Mouse (Mus musculus) liver, embryonic 13.5 days (tissue): ENCODE data around the gene Xlr. TPM values are rescaled to one million over a fixed set of nuclear protein-coding genes. Genes with fewer than 3 reads are reported as not detected.
"Not testable (repeated sequence)": the region's sequence is repeated elsewhere in the genome, so short reads cannot be mapped to it uniquely, and the experiment has no call there.

ENCODE experiments used
- ATAC-seq: fragments of 200-750 bp; cut with Nextera tagmentation; 2 replicates; pipeline ENCODE4 v1.8.0; 2017; ENCODE audit warnings: low read depth, mild to moderate bottlenecking, moderate number of reproducible peaks, moderate library complexity
- DNase-seq: peaks from one replicate; pipeline ENCODE4 v3.0.0; 2022
- H3K27ac ChIP-seq: fragments of 300-500 bp; sonication (generic); 2 replicates; pipeline ENCODE4 v1.5.1; 2015; ENCODE audit warnings: moderate library complexity, mild to moderate bottlenecking, inconsistent platforms
- H3K27me3 ChIP-seq: fragments of 300-500 bp; sonication (generic); 2 replicates; pipeline ENCODE4 v1.6.1; 2015; ENCODE audit warnings: mild to moderate bottlenecking, inconsistent platforms
- H3K36me3 ChIP-seq: fragments of 300-500 bp; sonication (generic); 2 replicates; pipeline ENCODE4 v1.6.1; 2015; ENCODE audit warnings: mild to moderate bottlenecking, inconsistent platforms
- H3K4me1 ChIP-seq: fragments of 300-500 bp; sonication (generic); replicated peaks from 2 replicates; pipeline ENCODE4 v1.6.1; 2015; ENCODE audit warnings: inconsistent platforms
- H3K4me2 ChIP-seq: fragments of 300-500 bp; sonication (generic); 2 replicates; pipeline ENCODE4 v1.6.1; 2015; ENCODE audit warnings: inconsistent platforms, mild to moderate bottlenecking, moderate library complexity
- H3K4me3 ChIP-seq: fragments of 300-500 bp; sonication (generic); replicated peaks from 2 replicates; pipeline ENCODE4 v1.5.1; 2015; ENCODE audit warnings: mild to moderate bottlenecking, inconsistent platforms
- H3K9ac ChIP-seq: fragments of 300-500 bp; sonication (generic); 2 replicates; pipeline ENCODE4 v1.6.1; 2015; ENCODE audit warnings: mild to moderate bottlenecking, inconsistent platforms
- H3K9me3 ChIP-seq: fragments of 300-500 bp; sonication (generic); replicated peaks from 2 replicates; pipeline ENCODE4 v1.6.1; 2016; ENCODE audit warnings: inconsistent platforms
- WGBS: fragments of 180-500 bp; shearing (Covaris S2); methylation state at CpG from one replicate; pipeline ENCODE4 v1.1.7; 2015; ENCODE audit not compliant: insufficient replicate concordance; 5-methylcytosine and 5-hydroxymethylcytosine counted together
- polyA plus RNA-seq: library from polyadenylated mRNA; unstranded; fragments of >200 nt; fragmentation: Nextera tagmentation; extraction: Ambion mirVana; gene quantifications from 2 replicates; pipeline ENCODE4 v1.2.1, GENCODE M21; 2015

Gene Xlr
- 2.3 and 2.5 TPM in 2 replicates for polyA plus RNA-seq

- DNase-seq, H3K9ac ChIP-seq, H3K36me3 ChIP-seq, H3K27me3 ChIP-seq, H3K4me3 ChIP-seq, H3K27ac ChIP-seq, ATAC-seq, H3K9me3 ChIP-seq, H3K4me2 ChIP-seq, H3K4me1 ChIP-seq: not testable (repeated sequence)
- WGBS = 57% methylated on average over 11 of the region's 11 CpGs
Observed at GRCm38 (mm10) chrX:53797519-53797918, at the start of gene Xlr. TSS of gene Xlr (minus strand) at chrX:53797706.

- no peak overlapping the region for H3K4me2 ChIP-seq
- H3K4me3 ChIP-seq = no peak overlapping the region
- no peaks in the 10 kb centered on the region for H3K4me1 ChIP-seq
- no peaks in the 10 kb centered on the region for H3K36me3 ChIP-seq
- no peak overlapping the region for H3K9ac ChIP-seq
- no peak for ATAC-seq
- no peak for DNase-seq
- H3K27ac ChIP-seq = no peak overlapping the region
- 25% methylated on average over 3 of the region's 3 CpGs for WGBS
- H3K9me3 ChIP-seq = no peaks in the 10 kb centered on the region
- no peaks in the 10 kb centered on the region for H3K27me3 ChIP-seq
Observed at GRCm38 (mm10) chrX:53799074-53799473, 1.6 kb upstream of the Xlr start.

DNA sequence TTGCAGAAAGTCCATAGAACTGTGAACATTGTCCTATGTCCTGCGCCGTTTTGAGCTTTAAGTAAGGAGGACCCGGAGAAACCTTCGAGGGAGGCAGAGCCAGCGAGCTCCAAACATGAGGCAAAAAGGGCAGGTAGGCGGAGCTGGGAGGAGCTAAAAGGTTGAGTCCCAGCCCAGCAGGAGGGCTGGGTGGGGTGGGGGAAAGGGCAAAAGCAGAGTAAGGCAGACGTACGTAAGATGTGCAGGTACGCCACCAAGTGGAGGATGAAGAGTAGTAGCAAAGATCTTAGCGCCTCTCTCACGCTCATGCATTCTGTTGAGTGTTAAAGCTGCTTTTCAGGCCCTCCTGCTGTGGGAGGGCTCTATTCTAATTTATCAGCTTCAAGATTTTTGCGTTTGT lies 21.2 kb downstream of the Xlr start, which contains the start of gene Zfp36l3:
Zfp36l3 (minus strand) TSS at position 119 of the 400 bp plus-strand sequence.
- no peak for ATAC-seq
- WGBS = 75% methylated on average over 12 of the region's 12 CpGs
- no peak for DNase-seq

DNA sequence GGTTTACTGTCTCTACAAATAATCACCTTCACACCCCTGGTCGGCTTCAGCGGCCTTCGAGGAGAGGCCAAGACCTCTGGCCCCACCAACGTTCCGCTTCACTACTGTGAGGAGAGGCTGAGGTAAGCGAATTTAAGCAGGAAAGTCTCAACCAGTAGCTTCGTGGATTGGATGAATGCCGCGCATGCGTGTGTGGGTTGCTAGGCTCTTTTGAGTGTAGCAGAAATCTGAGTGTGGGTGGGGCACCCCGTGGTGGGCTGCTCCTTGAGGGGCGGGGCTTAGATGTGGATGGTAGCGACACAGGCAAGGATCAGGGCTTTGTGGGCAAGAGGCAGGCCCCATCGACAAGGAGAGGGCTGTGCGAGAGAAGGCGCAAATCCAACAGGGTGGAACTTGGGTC lies 39.8 kb downstream of the Xlr start, which contains the start of gene 1700013H16Rik:
1700013H16Rik (minus strand) TSS at position 96 of the 400 bp plus-strand sequence.
- DNase-seq = no peak
- ATAC-seq = no peak
- 81% methylated on average over 16 of the region's 16 CpGs for WGBS
- H3K4me1 ChIP-seq = no peaks in the 10 kb centered on the region
- no peak within 1 kb of the TSS for H3K4me3 ChIP-seq
- no peaks in the 10 kb centered on the region; the same call in 1 of the 2 replicates for H3K9me3 ChIP-seq
- H3K4me2 ChIP-seq = no peak within 1 kb of the TSS
- H3K27ac ChIP-seq = no peak within 1 kb of the TSS
- no peaks in the 10 kb centered on the region for H3K36me3 ChIP-seq
- no peak within 1 kb of the TSS for H3K9ac ChIP-seq
- H3K27me3 ChIP-seq = no peaks in the 10 kb centered on the region

More for the DNA sequence above, 21.2 kb downstream of the Xlr start, which contains the start of gene Zfp36l3:
- H3K9ac ChIP-seq = no peak within 1 kb of the TSS
- H3K4me1 ChIP-seq = no peaks in the 10 kb centered on the region
- no peaks in the 10 kb centered on the region for H3K36me3 ChIP-seq
- no peak within 1 kb of the TSS for H3K4me3 ChIP-seq
- H3K27ac ChIP-seq = no peak within 1 kb of the TSS
- H3K9me3 ChIP-seq = peaks cover 4% of the 10 kb centered on the region; the same call in 1 of the 2 replicates
- H3K27me3 ChIP-seq = no peaks in the 10 kb centered on the region
- H3K4me2 ChIP-seq = no peak within 1 kb of the TSS

- WGBS = 48% methylated on average over 1 of the region's 1 CpGs
Observed at GRCm38 (mm10) chrX:53752851-53753250, 44.7 kb downstream of the Xlr start.

GRCm38 (mm10) chrX:53728967-53729366 lies 68.5 kb downstream of the Xlr start:
- Histone ChIP-seq H3K9me3 (no peaks in the 10 kb centered on the region), H3K4me2 (no peak overlapping the region), H3K4me1 (no peaks in the 10 kb centered on the region), H3K9ac (no peak overlapping the region), H3K27ac (no peak overlapping the region), H3K27me3 (no peaks in the 10 kb centered on the region), H3K36me3 (no peaks in the 10 kb centered on the region), H3K4me3 (no peak overlapping the region)
- 67% methylated on average over 2 of the region's 2 CpGs for WGBS
- DNase-seq (no peak), ATAC-seq (no peak)

More at GRCm38 (mm10) chrX:53752851-53753250, 44.7 kb downstream of the Xlr start:
- Histone ChIP-seq H3K27ac (no peak overlapping the region), H3K36me3 (no peaks in the 10 kb centered on the region), H3K4me1 (no peaks in the 10 kb centered on the region), H3K9me3 (no peaks in the 10 kb centered on the region; the same call in 1 of the 2 replicates), H3K9ac (no peak overlapping the region), H3K4me3 (no peak overlapping the region), H3K4me2 (no peak overlapping the region), H3K27me3 (no peaks in the 10 kb centered on the region)
- no peak for ATAC-seq
- DNase-seq = no peak

Other genes starting within 250 kb of the Xlr start
- gene Rtl8c, start 189.7 kb downstream of the Xlr start, polyA plus RNA-seq = 2.1 and 2.9 TPM in 2 replicates
- not detected in 2 replicates for gene Gm14597, start 188.7 kb downstream of the Xlr start, polyA plus RNA-seq
- 6.5 and 6.6 TPM in 2 replicates for gene Rtl8a, start 154.0 kb downstream of the Xlr start, polyA plus RNA-seq
- 5.6 and 6.3 TPM in 2 replicates for gene Rtl8b, start 127.3 kb downstream of the Xlr start, polyA plus RNA-seq
- gene 4930502E18Rik, start 72.9 kb downstream of the Xlr start, polyA plus RNA-seq = 0.07 TPM in 1 of 2 replicates, not detected in the other
- gene 1700013H16Rik, start 39.9 kb downstream of the Xlr start, polyA plus RNA-seq = not detected in 2 replicates
- gene Zfp36l3, start 21.3 kb downstream of the Xlr start, polyA plus RNA-seq = not detected in 2 replicates